Mouse (Mus musculus): Measurements from ENCODE around the gene Fgfr2.

The Fgfr2 gene

GRCm38 (mm10) chr7:132088606-132089005 lies 1034.5 kb downstream of the Fgfr2 start:
- DNase-seq: no peak

- no peak for DNase-seq
Observed at GRCm38 (mm10) chr7:132088181-132088580, 1035.0 kb downstream of the Fgfr2 start.

- no peak for DNase-seq
Observed at GRCm38 (mm10) chr7:132075825-132076224, 1047.3 kb downstream of the Fgfr2 start.

GRCm38 (mm10) chr7:132074503-132074902 lies 1048.6 kb downstream of the Fgfr2 start:
- no peak for DNase-seq

GRCm38 (mm10) chr7:132070877-132071625 lies 1052.1 kb downstream of the Fgfr2 start:
- no peak for DNase-seq

GRCm38 (mm10) chr7:132067951-132068350 lies 1055.2 kb downstream of the Fgfr2 start:
- no peak for DNase-seq

- DNase-seq: no peak
Observed at GRCm38 (mm10) chr7:132067511-132067910, 1055.6 kb downstream of the Fgfr2 start.

GRCm38 (mm10) chr7:132060116-132060515 lies 1063.0 kb downstream of the Fgfr2 start:
- DNase-seq: peak; percentile 4

- no peak for DNase-seq
Observed at GRCm38 (mm10) chr7:132056565-132056964, 1066.6 kb downstream of the Fgfr2 start.

- no peak for DNase-seq
Observed at GRCm38 (mm10) chr7:132046662-132047061, 1076.5 kb downstream of the Fgfr2 start.

- DNase-seq: no peak
Observed at GRCm38 (mm10) chr7:132031940-132032531, 1091.1 kb downstream of the Fgfr2 start.

- no peak for DNase-seq
Observed at GRCm38 (mm10) chr7:132026671-132027070, 1096.5 kb downstream of the Fgfr2 start.

- no peak for DNase-seq
Observed at GRCm38 (mm10) chr7:132025591-132025990, 1097.6 kb downstream of the Fgfr2 start.

- DNase-seq: no peak
Observed at GRCm38 (mm10) chr7:132015933-132016332, 1107.2 kb downstream of the Fgfr2 start.

- DNase-seq: no peak
Observed at GRCm38 (mm10) chr7:132015193-132015592, 1108.0 kb downstream of the Fgfr2 start.

- no peak for DNase-seq
Observed at GRCm38 (mm10) chr7:132013970-132014369, 1109.2 kb downstream of the Fgfr2 start.

- DNase-seq: no peak
Observed at GRCm38 (mm10) chr7:132012969-132013679, 1110.0 kb downstream of the Fgfr2 start.

- DNase-seq: no peak
Observed at GRCm38 (mm10) chr7:132009002-132009401, 1114.1 kb downstream of the Fgfr2 start.

GRCm38 (mm10) chr7:132005996-132006696 lies 1117.0 kb downstream of the Fgfr2 start:
- no peak for DNase-seq

- no peak for DNase-seq
Observed at GRCm38 (mm10) chr7:131992873-131993272, 1130.3 kb downstream of the Fgfr2 start.

- DNase-seq: no peak
Observed at GRCm38 (mm10) chr7:131992226-131992625, 1130.9 kb downstream of the Fgfr2 start.

- DNase-seq: no peak
Observed at GRCm38 (mm10) chr7:131989056-131989455, 1134.1 kb downstream of the Fgfr2 start.

GRCm38 (mm10) chr7:131978609-131979008 lies 1144.5 kb downstream of the Fgfr2 start:
- no peak for DNase-seq
